Mouse (Mus musculus) myocyte (in vitro differentiated cells): ENCODE measurements around the gene Cdadc1. TPM values are rescaled to one million over a fixed set of nuclear protein-coding genes. Genes with fewer than 3 reads are reported as not detected.

ENCODE experiments used
- H3K27me3 ChIP-seq: one replicate; pipeline ENCODE4 v1.6.1; 2011; ENCODE audit not compliant: control insufficient read depth, insufficient read depth, insufficient read length
- H3K36me3 ChIP-seq: one replicate; pipeline ENCODE4 v1.6.1; 2011; ENCODE audit not compliant: control insufficient read depth, insufficient read depth
- H3K4me2 ChIP-seq: one replicate; pipeline ENCODE4 v1.6.1; 2011; ENCODE audit warnings: low read depth, control low read depth
- H3K4me3 ChIP-seq: one replicate; pipeline ENCODE4 v1.5.1; 2011; ENCODE audit warnings: mild to moderate bottlenecking, control low read depth, moderate library complexity
- H3K79me2 ChIP-seq: one replicate; pipeline ENCODE4 v1.6.1; 2011; ENCODE audit not compliant: control insufficient read depth, insufficient read depth
- H3ac ChIP-seq: one replicate; pipeline ENCODE4 v1.6.1; 2011; ENCODE audit not compliant: control insufficient read depth, insufficient read length
- CEBPB ChIP-seq: IDR thresholded peaks from 2 replicates; pipeline ENCODE4 v1.6.1; 2011; ENCODE audit warnings: mild to moderate bottlenecking, moderate library complexity; ENCODE audit not compliant: poor library complexity, insufficient read depth, severe bottlenecking
- E2F4 ChIP-seq: IDR thresholded peaks from one replicate; pipeline ENCODE4 v1.6.1; 2011; ENCODE audit warnings: mild to moderate bottlenecking, control low read depth, moderate library complexity; ENCODE audit not compliant: insufficient read depth
- MAX ChIP-seq: IDR thresholded peaks from one replicate; pipeline ENCODE4 v1.6.1; 2011; ENCODE audit warnings: low read depth, mild to moderate bottlenecking, control low read depth
- MYOD1 ChIP-seq, 3 experiments: IDR thresholded peaks; one replicate each; pipeline ENCODE4 v1.6.1; 2011; ENCODE audit warnings: control low read depth in 2 of 3, low read depth in 2 of 3, mild to moderate bottlenecking in 2 of 3, moderate library complexity in 1 of 3; ENCODE audit not compliant: insufficient read length in 2 of 3, control insufficient read depth in 1 of 3
- MYOG ChIP-seq, 3 experiments: IDR thresholded peaks; one replicate each; pipeline ENCODE4 v1.6.1; 2011; ENCODE audit warnings: control low read depth in 2 of 3, low read depth in 2 of 3, mild to moderate bottlenecking in 2 of 3; ENCODE audit not compliant: insufficient read length in 2 of 3, control insufficient read depth in 1 of 3, insufficient read depth in 1 of 3
- POLR2A ChIP-seq: IDR thresholded peaks from one replicate; pipeline ENCODE4 v1.6.1; 2011; ENCODE audit warnings: low read depth, mild to moderate bottlenecking, control low read depth, moderate library complexity; ENCODE audit not compliant: insufficient read length
- POLR2AphosphoS2 ChIP-seq: IDR thresholded peaks from one replicate; pipeline ENCODE4 v1.6.1; 2011; ENCODE audit warnings: low read depth, control low read depth; ENCODE audit not compliant: insufficient read length
- REST ChIP-seq: IDR thresholded peaks from one replicate; pipeline ENCODE4 v1.6.1; 2011; ENCODE audit warnings: mild to moderate bottlenecking, control low read depth, moderate library complexity; ENCODE audit not compliant: insufficient read depth, insufficient read length
- SRF ChIP-seq: IDR thresholded peaks from one replicate; pipeline ENCODE4 v1.6.1; 2011; ENCODE audit warnings: low read depth; ENCODE audit not compliant: control insufficient read depth, insufficient read length
- TCF12 ChIP-seq: IDR thresholded peaks from one replicate; pipeline ENCODE4 v1.6.1; 2011; ENCODE audit warnings: mild to moderate bottlenecking, control low read depth; ENCODE audit not compliant: poor library complexity, insufficient read depth, severe bottlenecking
- TCF3 ChIP-seq: IDR thresholded peaks from one replicate; pipeline ENCODE4 v1.6.1; 2011; ENCODE audit warnings: low read depth, control low read depth; ENCODE audit not compliant: insufficient read length
- USF1 ChIP-seq: IDR thresholded peaks from one replicate; pipeline ENCODE4 v1.6.1; 2011; ENCODE audit warnings: low read depth, mild to moderate bottlenecking, control low read depth, moderate library complexity
- polyA plus RNA-seq: library from polyadenylated mRNA; unstranded; fragments of >200 nt; fragmentation: generic; extraction: Trizol; gene quantifications from one replicate; pipeline ENCODE4 v1.2.1, GENCODE M21; 2012; ENCODE audit warnings: missing spikeins

Gene Cdadc1
- polyA plus RNA-seq, 1 experiment, result 10.5 TPM

- H3K4me3 ChIP-seq, result no peak overlapping the region
- H3K27me3 ChIP-seq, result no peaks in the 10 kb centered on the region
- no peaks in the 10 kb centered on the region for H3K36me3 ChIP-seq
- H3K4me2 ChIP-seq, result no peak overlapping the region
- TF ChIP-seq REST (no peak), MYOG (IDR thresholded peaks at IDR 0.05; ENCODE audit: control insufficient read depth in 1 of 3, insufficient read depth in 1 of 3, insufficient read length in 2 of 3, low read depth in 2 of 3) (no peak), TCF12 (no peak)
- no peaks in the 10 kb centered on the region for H3K79me2 ChIP-seq
- H3ac ChIP-seq, result no peak overlapping the region
Observed at GRCm38 (mm10) chr14:59546162-59546880, 51.4 kb downstream of the Cdadc1 start.

- no peak overlapping the region for H3ac ChIP-seq
- H3K4me3 ChIP-seq, result no peak overlapping the region
- no peak for TF ChIP-seq CEBPB
- TF ChIP-seq MYOG (IDR thresholded peaks at IDR 0.05; ENCODE audit: control insufficient read depth in 1 of 3, insufficient read depth in 1 of 3, insufficient read length in 2 of 3, low read depth in 2 of 3), result no peak
- no peak for TF ChIP-seq POLR2AphosphoS2
- TF ChIP-seq USF1, result no peak
- TF ChIP-seq E2F4, result no peak
Observed at GRCm38 (mm10) chr14:59543956-59544355, 53.8 kb downstream of the Cdadc1 start.

GRCm38 (mm10) chr14:59543158-59543826 lies 54.5 kb downstream of the Cdadc1 start:
- Histone ChIP-seq H3K4me3 (no peak overlapping the region), H3K79me2 (no peaks in the 10 kb centered on the region), H3K4me2 (no peak overlapping the region), H3K27me3 (no peaks in the 10 kb centered on the region), H3ac (no peak overlapping the region), H3K36me3 (peaks cover 3% of the 10 kb centered on the region)
- TF ChIP-seq TCF3 (no peak), REST (no peak), MAX (no peak), TCF12 (no peak)

More at GRCm38 (mm10) chr14:59543956-59544355, 53.8 kb downstream of the Cdadc1 start:
- Histone ChIP-seq H3K27me3 (no peaks in the 10 kb centered on the region), H3K79me2 (no peaks in the 10 kb centered on the region), H3K36me3 (peaks cover 3% of the 10 kb centered on the region), H3K4me2 (no peak overlapping the region)

GRCm38 (mm10) chr14:59540761-59541160 lies 57.0 kb downstream of the Cdadc1 start:
- Histone ChIP-seq H3K4me2 (no peak overlapping the region), H3K36me3 (peaks cover 3% of the 10 kb centered on the region), H3K27me3 (no peaks in the 10 kb centered on the region), H3K79me2 (no peaks in the 10 kb centered on the region), H3K4me3 (no peak overlapping the region), H3ac (no peak overlapping the region)
- no peak for TF ChIP-seq MYOD1 (IDR thresholded peaks at IDR 0.05; ENCODE audit: control insufficient read depth in 1 of 3, insufficient read length in 2 of 3, low read depth in 2 of 3)
- no peak for TF ChIP-seq POLR2AphosphoS2
- no peak for TF ChIP-seq POLR2A
- TF ChIP-seq USF1, result no peak
- TF ChIP-seq SRF, result no peak
- TF ChIP-seq E2F4, result no peak
- no peak for TF ChIP-seq MAX
- TF ChIP-seq CEBPB, result no peak
- TF ChIP-seq REST, result no peak
- no peak for TF ChIP-seq TCF3
- TF ChIP-seq MYOG (IDR thresholded peaks at IDR 0.05; ENCODE audit: control insufficient read depth in 1 of 3, insufficient read depth in 1 of 3, insufficient read length in 2 of 3, low read depth in 2 of 3), result no peak
- TF ChIP-seq TCF12, result no peak

GRCm38 (mm10) chr14:59540230-59540629 lies 57.5 kb downstream of the Cdadc1 start:
- TF ChIP-seq CEBPB, result no peak
- TF ChIP-seq REST, result no peak
- TF ChIP-seq E2F4, result no peak
- TF ChIP-seq USF1, result no peak
- H3K4me3 ChIP-seq, result no peak overlapping the region
- no peak overlapping the region for H3K4me2 ChIP-seq

More at GRCm38 (mm10) chr14:59540230-59540629, 57.5 kb downstream of the Cdadc1 start:
- Histone ChIP-seq H3K36me3 (peaks cover 3% of the 10 kb centered on the region), H3K79me2 (no peaks in the 10 kb centered on the region), H3K27me3 (no peaks in the 10 kb centered on the region), H3ac (no peak overlapping the region)
